Mouse (Mus musculus): Measurements from ENCODE around the gene Lect2.

DNA sequence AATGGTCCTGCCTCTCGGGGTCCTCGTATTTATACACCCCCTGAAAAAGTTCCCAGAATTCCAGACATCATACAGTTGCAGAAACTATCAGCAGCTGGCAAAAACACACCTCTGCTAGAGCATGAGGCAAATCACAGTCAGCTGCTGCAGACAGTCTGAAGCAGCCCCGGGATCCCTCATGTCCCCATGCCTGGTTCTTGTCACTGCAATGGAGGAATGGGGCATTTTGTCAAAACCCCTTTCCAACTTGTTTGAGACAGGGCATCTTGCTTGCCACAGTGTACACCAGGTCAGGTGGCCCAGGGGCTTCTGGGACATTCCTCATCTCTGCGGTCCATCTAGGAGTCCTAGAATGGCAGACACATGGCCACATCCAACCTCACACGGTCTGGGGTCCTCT is 13.4 kb downstream of the Lect2 start:
- TF ChIP-seq EP300 (IDR thresholded peaks at IDR 0.05; ENCODE audit: low read depth) (no peak), CTCF (IDR thresholded peaks at IDR 0.05; ENCODE audit: low read depth) (no peak)
